Mouse (Mus musculus) ES-E14 (cell line): ENCODE measurements at regions not wholly inside any gene's neighbourhood (a gene's known extent, or its start where the extent isn't known, plus 50 kb on each side); places are given as distances from the start of the nearest gene placed in this dataset.

Experiments used
- CHD2 ChIP-seq: IDR thresholded peaks from 2 replicates; pipeline ENCODE4 v1.6.1; 2014; ENCODE audit warnings: mild to moderate bottlenecking, low read depth, low read length, inconsistent platforms
- HCFC1 ChIP-seq: IDR thresholded peaks from 2 replicates; pipeline ENCODE4 v1.6.1; 2012; ENCODE audit warnings: low read length, inconsistent platforms, borderline replicate concordance; ENCODE audit not compliant: insufficient read depth

- TF ChIP-seq CHD2 (no peak), HCFC1 (no peak)
Measured at GRCm38 (mm10) chr19:54212169-54212568, 168.2 kb downstream of the Adra2a start.
